Mouse (Mus musculus) kidney, embryonic 14.5 days (tissue): ENCODE measurements around the gene Nudt2. TPM values are rescaled to one million over a fixed set of nuclear protein-coding genes. Genes with fewer than 3 reads are reported as not detected.

Source experiments
- ATAC-seq: fragments of 200-750 bp; cut with Nextera tagmentation; 2 replicates; pipeline ENCODE4 v1.8.0; 2017; ENCODE audit warnings: moderate number of reproducible peaks, mild to moderate bottlenecking, moderate TSS enrichment, moderate library complexity; ENCODE audit not compliant: low FRiP score, low TSS enrichment
- H3K27ac ChIP-seq: fragments of 300-500 bp; sonication (generic); 2 replicates; pipeline ENCODE4 v1.5.1; 2014; ENCODE audit warnings: low read depth, mild to moderate bottlenecking, low read length, moderate library complexity, mixed read lengths
- H3K27me3 ChIP-seq: fragments of 300-500 bp; sonication (generic); 2 replicates; pipeline ENCODE4 v1.6.1; 2014; ENCODE audit warnings: mild to moderate bottlenecking, low read length; ENCODE audit not compliant: control insufficient read depth, insufficient read depth
- H3K36me3 ChIP-seq: fragments of 300-500 bp; sonication (generic); 2 replicates; pipeline ENCODE4 v1.6.1; 2014; ENCODE audit warnings: low read length, mixed read lengths; ENCODE audit not compliant: control insufficient read depth, insufficient read depth
- H3K4me1 ChIP-seq: fragments of 300-500 bp; sonication (generic); 2 replicates; pipeline ENCODE4 v1.6.1; 2014; ENCODE audit warnings: low read length, mixed read lengths; ENCODE audit not compliant: control insufficient read depth, insufficient read depth
- H3K4me2 ChIP-seq: fragments of 300-500 bp; sonication (generic); replicated peaks from 2 replicates; pipeline ENCODE4 v1.6.1; 2014; ENCODE audit warnings: low read depth, mild to moderate bottlenecking, low read length
- H3K4me3 ChIP-seq: fragments of 300-500 bp; sonication (generic); 2 replicates; pipeline ENCODE4 v1.5.1; 2014; ENCODE audit warnings: mild to moderate bottlenecking, low read length
- H3K9ac ChIP-seq: fragments of 300-500 bp; sonication (generic); 2 replicates; pipeline ENCODE4 v1.6.1; 2014; ENCODE audit warnings: low read depth, mild to moderate bottlenecking, low read length, moderate library complexity
- H3K9me3 ChIP-seq: fragments of 300-500 bp; sonication (generic); 2 replicates; pipeline ENCODE4 v1.6.1; 2016; ENCODE audit warnings: low read length; ENCODE audit not compliant: control insufficient read depth
- WGBS: fragments of 180-500 bp; shearing (Covaris S2); extraction: QIAGEN DNeasy Blood & Tissue Kit; methylation state at CpG from one replicate; pipeline ENCODE4 v1.1.7; 2014; 5-methylcytosine and 5-hydroxymethylcytosine counted together
- polyA plus RNA-seq: library from polyadenylated mRNA; unstranded; fragments of >200 nt; fragmentation: Nextera tagmentation; extraction: Ambion mirVana; gene quantifications from 2 replicates; pipeline ENCODE4 v1.2.1, GENCODE M21; 2014

Nudt2 gene
- polyA plus RNA-seq, 1 experiment from 2014 or later: 61.5 TPM

DNA sequence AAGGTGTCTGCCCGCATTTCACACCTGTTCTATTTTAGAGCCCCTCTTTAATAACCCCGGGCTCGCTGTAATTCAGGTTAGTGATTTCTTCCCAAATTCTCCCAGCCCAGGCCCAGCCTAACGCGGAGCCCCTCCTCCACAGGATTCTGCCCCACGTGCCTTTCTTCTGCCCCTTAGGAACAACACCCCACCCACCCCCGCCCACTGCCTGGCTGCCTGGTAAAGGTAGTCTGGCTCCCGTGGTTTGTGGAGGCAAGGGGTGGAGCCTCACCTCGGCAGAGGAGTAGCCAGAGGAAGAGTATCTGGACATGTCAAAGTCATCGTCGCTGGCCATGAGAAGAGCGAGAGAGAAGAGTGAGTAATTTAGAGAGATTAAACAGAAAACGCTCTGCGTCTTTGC is 55.7 kb downstream of the Nudt2 start:
- Histone ChIP-seq H3K4me1 (no peaks in the 10 kb centered on the region), H3K9ac (no peak overlapping the region), H3K9me3 (no peaks in the 10 kb centered on the region), H3K36me3 (no peaks in the 10 kb centered on the region), H3K4me3 (no peak overlapping the region), H3K27me3 (no peaks in the 10 kb centered on the region), H3K4me2 (no peak overlapping the region), H3K27ac (no peak overlapping the region)
- whole genome bisulfite sequencing: 33% methylated on average over 14 of the region's 14 CpGs
- ATAC-seq: no peak

DNA sequence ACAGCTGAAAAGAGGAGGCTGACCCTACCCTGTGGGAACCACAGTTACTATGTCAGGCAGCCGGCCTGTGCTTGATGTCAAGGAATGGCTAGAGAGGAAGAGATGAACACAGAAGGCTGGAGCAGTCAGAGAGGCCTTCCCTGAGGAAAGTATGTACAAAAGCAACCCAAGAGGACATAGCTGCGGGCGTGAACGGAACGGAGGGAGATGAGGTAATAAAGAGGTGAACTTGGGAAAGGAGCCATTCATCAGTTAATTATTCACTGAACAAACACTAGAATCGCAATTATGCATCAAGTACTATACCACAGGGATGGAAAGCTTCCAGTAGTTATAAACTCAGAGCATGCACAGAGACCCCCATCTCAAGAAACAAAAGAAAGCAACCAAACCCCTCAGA is 57.2 kb downstream of the Nudt2 start:
- WGBS: 71% methylated on average over 6 of the region's 6 CpGs
- no peaks in the 10 kb centered on the region for H3K9me3 ChIP-seq
- no peak overlapping the region for H3K27ac ChIP-seq
- no peaks in the 10 kb centered on the region for H3K36me3 ChIP-seq
- no peak overlapping the region for H3K4me2 ChIP-seq
- no peak overlapping the region for H3K9ac ChIP-seq
- no peak overlapping the region for H3K4me3 ChIP-seq
- no peak for ATAC-seq
- no peaks in the 10 kb centered on the region for H3K27me3 ChIP-seq
- H3K4me1 ChIP-seq: no peaks in the 10 kb centered on the region

DNA sequence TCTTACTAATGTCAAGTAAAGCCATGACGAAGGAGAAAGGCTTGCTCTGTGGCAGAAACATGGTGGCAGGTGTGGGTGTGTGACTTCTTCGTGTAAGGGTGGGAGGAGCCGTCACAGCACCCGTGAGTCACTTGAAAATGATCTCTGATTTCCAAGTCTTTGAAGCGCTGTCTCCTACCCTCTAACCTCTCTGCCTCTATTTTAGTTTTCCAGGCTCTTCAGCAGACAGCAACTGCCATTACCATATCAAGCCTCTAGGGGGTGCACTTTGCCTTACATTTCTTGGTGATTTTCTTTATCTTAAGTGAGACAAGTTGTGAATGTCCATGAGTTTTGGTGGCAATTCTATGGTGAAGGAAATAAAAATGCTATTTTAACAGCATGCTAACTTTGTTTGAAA is 57.8 kb downstream of the Nudt2 start:
- ATAC-seq: no peak
- Histone ChIP-seq H3K4me3 (no peak overlapping the region), H3K9ac (no peak overlapping the region), H3K27me3 (no peaks in the 10 kb centered on the region), H3K9me3 (no peaks in the 10 kb centered on the region), H3K27ac (no peak overlapping the region), H3K4me1 (no peaks in the 10 kb centered on the region), H3K36me3 (no peaks in the 10 kb centered on the region), H3K4me2 (no peak overlapping the region)
- 32% methylated on average over 5 of the region's 5 CpGs for WGBS

DNA sequence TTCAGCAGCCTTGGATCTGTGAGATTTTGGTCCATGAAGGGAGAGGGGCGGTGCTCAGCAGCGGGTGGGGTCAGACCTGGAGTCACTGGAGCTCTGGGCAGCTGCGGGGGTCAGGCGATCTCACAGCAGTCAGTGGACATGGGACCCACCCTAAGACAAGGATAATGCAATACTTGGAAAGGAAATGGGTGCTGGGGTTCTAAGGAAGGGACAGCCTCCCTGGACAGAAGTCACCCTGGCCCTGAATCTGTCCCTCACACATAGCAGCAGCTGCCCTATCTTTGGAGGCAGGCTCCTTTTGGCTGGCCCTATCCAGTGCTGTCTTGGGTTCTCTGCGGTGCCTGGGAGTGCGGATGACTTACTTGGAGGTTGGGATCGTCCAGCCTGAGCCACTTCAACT is 58.9 kb downstream of the Nudt2 start:
- Histone ChIP-seq H3K27ac (no peak overlapping the region), H3K36me3 (no peaks in the 10 kb centered on the region), H3K9me3 (no peaks in the 10 kb centered on the region), H3K4me3 (no peak overlapping the region), H3K9ac (no peak overlapping the region), H3K4me2 (no peak overlapping the region), H3K4me1 (peaks cover 6% of the 10 kb centered on the region; the same call in 1 of the 2 replicates), H3K27me3 (no peaks in the 10 kb centered on the region)
- no peak for ATAC-seq
- 80% methylated on average over 7 of the region's 7 CpGs for WGBS

DNA sequence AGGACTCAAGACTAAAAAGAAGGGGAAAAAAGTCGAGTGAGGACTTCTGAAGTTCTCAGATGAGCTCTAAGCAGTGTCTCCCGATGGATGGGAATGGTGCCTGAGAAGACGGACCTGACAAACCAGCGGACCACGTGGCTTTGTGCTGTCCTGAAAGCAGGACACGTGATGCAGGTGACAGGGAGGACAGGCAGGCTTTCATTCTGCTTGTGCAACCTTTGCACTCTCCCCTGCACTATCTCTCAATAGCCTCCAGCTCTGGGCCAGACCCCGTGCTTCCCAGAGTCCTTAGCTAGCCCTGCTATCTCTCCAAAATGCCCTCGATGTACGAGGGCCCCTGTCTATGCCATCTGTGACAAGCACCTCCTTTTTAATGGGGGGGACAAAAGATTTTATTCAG is 59.9 kb downstream of the Nudt2 start:
- 76% methylated on average over 9 of the region's 9 CpGs for WGBS
- Histone ChIP-seq H3K4me1 (peaks cover 8% of the 10 kb centered on the region; the same call in 1 of the 2 replicates), H3K9ac (no peak overlapping the region), H3K27ac (no peak overlapping the region), H3K4me3 (no peak overlapping the region), H3K27me3 (no peaks in the 10 kb centered on the region), H3K4me2 (no peak overlapping the region), H3K36me3 (no peaks in the 10 kb centered on the region), H3K9me3 (no peaks in the 10 kb centered on the region)
- no peak for ATAC-seq

DNA sequence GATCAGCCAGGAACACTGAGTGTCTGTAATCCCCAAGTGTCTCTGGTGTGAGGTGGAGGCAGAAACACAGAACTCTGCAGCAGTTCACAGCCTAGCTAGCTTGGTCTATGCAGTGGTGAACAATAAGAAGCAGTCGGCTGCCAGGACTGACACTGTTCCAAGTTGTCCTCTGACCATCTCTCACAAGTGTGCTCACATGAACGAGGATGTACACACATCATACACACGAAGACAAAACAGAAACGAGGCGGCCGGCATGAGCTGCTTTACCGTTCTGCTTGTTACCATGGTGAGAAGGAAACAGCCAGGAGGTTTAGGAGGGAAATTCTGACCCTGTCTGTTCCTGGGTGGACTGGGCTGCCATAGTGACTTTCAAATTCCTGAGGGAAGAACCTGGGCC is 61.6 kb downstream of the Nudt2 start:
- Histone ChIP-seq H3K4me1 (peaks cover 8% of the 10 kb centered on the region; the same call in 1 of the 2 replicates), H3K36me3 (no peaks in the 10 kb centered on the region), H3K27me3 (no peaks in the 10 kb centered on the region), H3K4me3 (no peak overlapping the region), H3K27ac (no peak overlapping the region), H3K9ac (no peak overlapping the region), H3K9me3 (no peaks in the 10 kb centered on the region), H3K4me2 (no peak overlapping the region)
- WGBS: 66% methylated on average over 7 of the region's 7 CpGs
- ATAC-seq: no peak

DNA sequence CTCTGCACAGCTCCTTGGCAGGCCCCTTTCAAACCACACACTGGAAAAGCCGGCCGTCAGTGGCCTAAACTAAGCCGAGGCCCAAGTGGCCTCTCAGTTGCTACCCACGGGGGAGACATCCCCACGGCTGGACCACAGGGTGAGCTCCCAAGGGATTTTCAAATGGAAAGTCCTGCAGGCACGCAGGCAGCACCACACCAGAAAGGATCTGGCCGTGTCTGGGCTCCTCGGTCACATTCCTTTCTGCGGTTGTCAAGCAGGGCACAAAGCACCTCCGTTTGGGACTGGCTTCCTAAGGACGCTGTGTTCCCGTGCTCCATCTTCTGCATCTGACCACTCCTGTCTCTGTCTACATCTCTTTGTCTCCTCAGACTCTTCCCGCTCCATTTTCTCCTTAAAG is 62.1 kb downstream of the Nudt2 start:
- Histone ChIP-seq H3K4me3 (no peak overlapping the region), H3K9ac (no peak overlapping the region), H3K27me3 (no peaks in the 10 kb centered on the region), H3K27ac (no peak overlapping the region), H3K36me3 (no peaks in the 10 kb centered on the region), H3K4me2 (no peak overlapping the region), H3K4me1 (peaks cover 8% of the 10 kb centered on the region; the same call in 1 of the 2 replicates), H3K9me3 (no peaks in the 10 kb centered on the region)
- 31% methylated on average over 13 of the region's 13 CpGs for WGBS
- ATAC-seq: no peak

DNA sequence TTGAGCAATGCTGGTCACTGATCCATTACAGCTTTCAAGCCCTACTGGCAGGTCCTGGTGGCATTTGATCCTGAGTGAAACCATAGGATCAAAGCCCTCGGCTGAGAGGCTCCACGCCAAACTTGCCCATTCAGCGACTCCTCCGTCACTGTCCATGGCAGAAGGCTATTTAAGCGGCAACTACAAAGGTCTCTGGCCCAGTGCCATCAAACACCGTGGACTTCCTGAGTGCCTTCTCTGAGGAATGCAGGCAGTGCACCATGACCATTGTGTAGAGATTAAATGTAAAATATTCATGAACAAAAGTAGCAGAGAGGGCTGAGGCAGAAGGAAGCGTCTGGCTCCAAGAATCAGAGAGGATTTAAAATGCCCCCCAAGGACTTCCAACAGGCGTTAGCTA is 63.0 kb downstream of the Nudt2 start:
- Histone ChIP-seq H3K4me2 (no peak overlapping the region), H3K4me1 (peaks cover 8% of the 10 kb centered on the region; the same call in 1 of the 2 replicates), H3K4me3 (no peak overlapping the region), H3K27me3 (no peaks in the 10 kb centered on the region), H3K9me3 (no peaks in the 10 kb centered on the region), H3K9ac (no peak overlapping the region), H3K36me3 (no peaks in the 10 kb centered on the region), H3K27ac (no peak overlapping the region)
- ATAC-seq: peak; percentile 85
- 8% methylated on average over 8 of the region's 8 CpGs for WGBS
